Mouse (Mus musculus): Measurements from ENCODE around the gene Ank3. TPM values are rescaled to one million over a fixed set of nuclear protein-coding genes. Genes with fewer than 3 reads are reported as not detected.

Gene Ank3
- total and polyA plus RNA-seq, 2 experiments: 2.9 to 31.0 TPM

- H3K27me3 ChIP-seq (ENCODE audit: control insufficient read depth, insufficient read depth, low read length): no peaks in the 10 kb centered on the region
- no peak overlapping the region for H3K9ac ChIP-seq (ENCODE audit: low read depth, low read length)
- no peak overlapping the region for H3K4me3 ChIP-seq (ENCODE audit: insufficient read depth, low read depth, low read length)
- no peaks in the 10 kb centered on the region for H3K79me2 ChIP-seq (ENCODE audit: control insufficient read depth, insufficient read depth, low read length)
- no peak overlapping the region for H3K27ac ChIP-seq (replicated peaks; ENCODE audit: insufficient read depth, low read depth, low read length)
- H3K4me1 ChIP-seq (ENCODE audit: control insufficient read depth, insufficient read depth, low read length): no peaks in the 10 kb centered on the region
- H3K36me3 ChIP-seq (ENCODE audit: control insufficient read depth, insufficient read depth, low read length): no peaks in the 10 kb centered on the region
- TF ChIP-seq POLR2A (IDR thresholded peaks at IDR 0.05; ENCODE audit: extremely low read depth, insufficient read depth, low read length) (no peak), CTCF (IDR thresholded peaks at IDR 0.05; ENCODE audit: low read depth, low read length) (no peak)
- 68% methylated on average over 4 of the region's 4 CpGs for WGBS
- no peak for DNase-seq (ENCODE audit: extremely low read depth, low read depth, low spot score)
Observed at GRCm38 (mm10) chr10:69466586-69466985, 68.0 kb downstream of the Ank3 start.

DNA sequence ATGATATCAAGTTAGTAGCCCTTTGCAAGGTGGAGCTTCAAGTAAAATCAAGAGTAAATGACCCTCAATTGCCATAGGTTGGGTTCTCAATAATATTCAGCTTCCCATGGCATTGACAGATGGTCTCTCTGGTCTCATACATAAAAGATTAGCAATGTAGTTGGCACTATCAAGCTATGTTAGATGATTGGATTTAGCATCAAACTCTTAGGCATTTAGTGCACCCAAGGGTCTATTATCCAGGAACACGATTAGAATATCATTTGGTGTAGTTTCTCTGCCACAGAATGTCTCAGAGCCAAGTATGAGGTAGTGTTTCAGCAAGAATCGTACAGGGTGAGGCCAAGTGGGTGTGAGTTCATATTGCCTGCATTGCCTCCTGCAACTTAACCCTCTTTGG, 68.6 kb downstream of the Ank3 start:
- no peak overlapping the region for H3K9ac ChIP-seq (ENCODE audit: low read depth, low read length)
- no peak overlapping the region for H3K4me3 ChIP-seq (ENCODE audit: insufficient read depth, low read depth, low read length)
- no peaks in the 10 kb centered on the region for H3K36me3 ChIP-seq (ENCODE audit: control insufficient read depth, insufficient read depth, low read length)
- no peaks in the 10 kb centered on the region for H3K27me3 ChIP-seq (ENCODE audit: control insufficient read depth, insufficient read depth, low read length)
- TF ChIP-seq CTCF (IDR thresholded peaks at IDR 0.05; ENCODE audit: low read depth, low read length): no peak
- TF ChIP-seq POLR2A (IDR thresholded peaks at IDR 0.05; ENCODE audit: extremely low read depth, insufficient read depth, low read length): no peak
- WGBS: 72% methylated on average over 2 of the region's 2 CpGs
- H3K27ac ChIP-seq (replicated peaks; ENCODE audit: insufficient read depth, low read depth, low read length): no peak overlapping the region
- no peak for DNase-seq (ENCODE audit: extremely low read depth, low read depth, low spot score)
- no peaks in the 10 kb centered on the region for H3K4me1 ChIP-seq (ENCODE audit: control insufficient read depth, insufficient read depth, low read length)
- H3K79me2 ChIP-seq (ENCODE audit: control insufficient read depth, insufficient read depth, low read length): no peaks in the 10 kb centered on the region

GRCm38 (mm10) chr10:69471841-69472240, 73.3 kb downstream of the Ank3 start:
- Histone ChIP-seq H3K79me2 (ENCODE audit: control insufficient read depth, insufficient read depth, low read length) (no peaks in the 10 kb centered on the region), H3K27me3 (ENCODE audit: control insufficient read depth, insufficient read depth, low read length) (no peaks in the 10 kb centered on the region), H3K36me3 (ENCODE audit: control insufficient read depth, insufficient read depth, low read length) (no peaks in the 10 kb centered on the region), H3K27ac (replicated peaks; ENCODE audit: insufficient read depth, low read depth, low read length) (no peak overlapping the region), H3K4me1 (ENCODE audit: control insufficient read depth, insufficient read depth, low read length) (no peaks in the 10 kb centered on the region), H3K4me3 (ENCODE audit: insufficient read depth, low read depth, low read length) (no peak overlapping the region), H3K9ac (ENCODE audit: low read depth, low read length) (no peak overlapping the region)
- TF ChIP-seq POLR2A (IDR thresholded peaks at IDR 0.05; ENCODE audit: extremely low read depth, insufficient read depth, low read length) (no peak), CTCF (IDR thresholded peaks at IDR 0.05; ENCODE audit: low read depth, low read length) (no peak)
- DNase-seq (ENCODE audit: extremely low read depth, low read depth, low spot score): no peak
- 83% methylated on average over 4 of the region's 4 CpGs for WGBS

DNA sequence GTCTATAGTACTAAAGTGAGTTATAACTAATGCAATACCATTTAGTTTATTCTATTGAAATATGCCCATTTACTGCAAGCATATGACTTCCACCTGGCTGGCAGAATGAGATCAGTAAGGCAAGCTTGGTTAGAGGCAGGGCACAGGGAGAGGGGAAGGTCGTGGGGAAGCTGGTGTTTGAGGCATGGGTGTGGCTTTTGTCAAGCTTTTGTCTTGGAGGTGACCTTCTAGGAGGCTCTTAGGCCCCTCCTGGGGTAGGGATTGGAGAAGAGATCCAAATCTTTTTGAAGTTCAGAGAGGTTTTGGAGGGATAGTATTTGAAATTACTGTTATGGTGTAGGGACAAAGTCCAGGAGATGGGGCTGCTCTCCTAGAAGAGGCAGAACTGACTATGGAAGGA, 78.3 kb downstream of the Ank3 start:
- no peak for TF ChIP-seq CTCF (IDR thresholded peaks at IDR 0.05; ENCODE audit: low read depth, low read length)
- TF ChIP-seq POLR2A (IDR thresholded peaks at IDR 0.05; ENCODE audit: extremely low read depth, insufficient read depth, low read length): no peak
- no peak overlapping the region for H3K4me3 ChIP-seq (ENCODE audit: insufficient read depth, low read depth, low read length)
- H3K79me2 ChIP-seq (ENCODE audit: control insufficient read depth, insufficient read depth, low read length): no peaks in the 10 kb centered on the region
- H3K27ac ChIP-seq (replicated peaks; ENCODE audit: insufficient read depth, low read depth, low read length): no peak overlapping the region
- H3K27me3 ChIP-seq (ENCODE audit: control insufficient read depth, insufficient read depth, low read length): no peaks in the 10 kb centered on the region
- H3K9ac ChIP-seq (ENCODE audit: low read depth, low read length): no peak overlapping the region
- no peaks in the 10 kb centered on the region for H3K4me1 ChIP-seq (ENCODE audit: control insufficient read depth, insufficient read depth, low read length)
- H3K36me3 ChIP-seq (ENCODE audit: control insufficient read depth, insufficient read depth, low read length): no peaks in the 10 kb centered on the region
- DNase-seq (ENCODE audit: extremely low read depth, low read depth, low spot score): no peak
- WGBS: 30% methylated on average over 1 of the region's 1 CpGs

- Histone ChIP-seq H3K4me1 (ENCODE audit: control insufficient read depth, insufficient read depth, low read length) (no peaks in the 10 kb centered on the region), H3K9ac (ENCODE audit: low read depth, low read length) (no peak overlapping the region), H3K27ac (replicated peaks; ENCODE audit: insufficient read depth, low read depth, low read length) (no peak overlapping the region), H3K4me3 (ENCODE audit: insufficient read depth, low read depth, low read length) (no peak overlapping the region), H3K36me3 (ENCODE audit: control insufficient read depth, insufficient read depth, low read length) (no peaks in the 10 kb centered on the region), H3K27me3 (ENCODE audit: control insufficient read depth, insufficient read depth, low read length) (no peaks in the 10 kb centered on the region), H3K79me2 (ENCODE audit: control insufficient read depth, insufficient read depth, low read length) (no peaks in the 10 kb centered on the region)
- no peak for DNase-seq (ENCODE audit: extremely low read depth, low read depth, low spot score)
- TF ChIP-seq POLR2A (IDR thresholded peaks at IDR 0.05; ENCODE audit: extremely low read depth, insufficient read depth, low read length): no peak
- no peak for TF ChIP-seq CTCF (IDR thresholded peaks at IDR 0.05; ENCODE audit: low read depth, low read length)
- WGBS: 69% methylated on average over 2 of the region's 2 CpGs
Observed at GRCm38 (mm10) chr10:69477656-69478055, 79.1 kb downstream of the Ank3 start.

DNA sequence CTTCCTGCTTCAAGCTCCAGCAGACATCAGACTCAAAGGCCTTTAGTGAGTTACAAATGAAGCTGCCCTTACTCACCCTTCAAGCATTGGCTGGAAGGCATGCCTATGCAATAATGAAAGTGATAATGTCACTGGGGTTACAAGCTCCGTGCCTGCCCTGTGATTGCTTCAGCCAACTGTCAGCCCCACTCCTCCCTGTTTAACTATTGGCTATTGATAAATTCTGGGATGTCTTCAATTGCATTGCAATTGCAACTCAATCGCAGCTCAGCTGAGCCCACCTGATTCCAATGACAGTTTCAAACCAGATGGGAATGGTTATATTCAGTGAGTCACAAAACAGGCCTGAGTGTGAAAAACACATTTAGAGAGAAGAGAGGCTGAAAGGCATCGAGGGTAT, 80.3 kb downstream of the Ank3 start:
- 61% methylated on average over 3 of the region's 3 CpGs for WGBS
- no peak for DNase-seq (ENCODE audit: extremely low read depth, low read depth, low spot score)
- no peak for TF ChIP-seq CTCF (IDR thresholded peaks at IDR 0.05; ENCODE audit: low read depth, low read length)
- no peak for TF ChIP-seq POLR2A (IDR thresholded peaks at IDR 0.05; ENCODE audit: extremely low read depth, insufficient read depth, low read length)

More for the DNA sequence above, 80.3 kb downstream of the Ank3 start:
- Histone ChIP-seq H3K36me3 (ENCODE audit: control insufficient read depth, insufficient read depth, low read length) (no peaks in the 10 kb centered on the region), H3K27me3 (ENCODE audit: control insufficient read depth, insufficient read depth, low read length) (no peaks in the 10 kb centered on the region), H3K4me3 (ENCODE audit: insufficient read depth, low read depth, low read length) (no peak overlapping the region), H3K4me1 (ENCODE audit: control insufficient read depth, insufficient read depth, low read length) (no peaks in the 10 kb centered on the region), H3K9ac (ENCODE audit: low read depth, low read length) (no peak overlapping the region), H3K27ac (replicated peaks; ENCODE audit: insufficient read depth, low read depth, low read length) (no peak overlapping the region), H3K79me2 (ENCODE audit: control insufficient read depth, insufficient read depth, low read length) (no peaks in the 10 kb centered on the region)

Measured in liver, adult 2 months (tissue).